Mouse (Mus musculus): ENCODE data around the gene Ugt1a7c. TPM values are rescaled to one million over a fixed set of nuclear protein-coding genes. Genes with fewer than 3 reads are reported as not detected.
"Not testable (repeated sequence)": the region's sequence is repeated elsewhere in the genome, so short reads cannot be mapped to it uniquely, and the experiment has no call there.

Ugt1a7c gene
- total RNA-seq (2014; rRNA removed) = 1.0 and 1.3 TPM in 2 replicates
- polyA plus RNA-seq (2015; fragmentation: Nextera tagmentation; extraction: Ambion mirVana) = 1.3 and 2.1 TPM in 2 replicates

GRCm38 (mm10) chr1:88094941-88095492, at the start of gene Ugt1a7c:
TSS of gene Ugt1a7c (plus strand) at chr1:88095062.
- Histone ChIP-seq H3K9me3 (ENCODE audit: low read length) (no peaks in the 10 kb centered on the region), H3K36me3 (ENCODE audit: insufficient read depth, low read length) (no peaks in the 10 kb centered on the region), H3K27ac (no peak within 1 kb of the TSS), H3K4me3 (ENCODE audit: low read length) (no peak within 1 kb of the TSS), H3K27me3 (ENCODE audit: insufficient read depth, low read length) (no peaks in the 10 kb centered on the region), H3K9ac (replicated peaks; ENCODE audit: low read length) (no peak within 1 kb of the TSS), H3K4me2 (ENCODE audit: low read depth, low read length) (no peak within 1 kb of the TSS), H3K4me1 (ENCODE audit: insufficient read depth, low read length) (no peaks in the 10 kb centered on the region)
- no peak for DNase-seq (ENCODE audit: low spot score)
- 63% methylated on average over 10 of the region's 10 CpGs for WGBS
- ATAC-seq = no peak
- no peak for TF ChIP-seq CTCF (IDR thresholded peaks at IDR 0.05; ENCODE audit: low read depth)

GRCm38 (mm10) chr1:88047408-88047807, 47.5 kb upstream of the Ugt1a7c start:
- H3K27me3 ChIP-seq (ENCODE audit: insufficient read depth, low read length); DNase-seq (ENCODE audit: low spot score); H3K4me1 ChIP-seq (ENCODE audit: insufficient read depth, low read length); H3K4me3 ChIP-seq (ENCODE audit: low read length); H3K9ac ChIP-seq (replicated peaks; ENCODE audit: low read length); ATAC-seq; H3K36me3 ChIP-seq (ENCODE audit: insufficient read depth, low read length); H3K27ac ChIP-seq; H3K9me3 ChIP-seq (ENCODE audit: low read length); H3K4me2 ChIP-seq (ENCODE audit: low read depth, low read length): not testable (repeated sequence)
- WGBS = 84% methylated on average over 2 of the region's 2 CpGs

GRCm38 (mm10) chr1:88055088-88055487, 39.8 kb upstream of the Ugt1a7c start, which contains the start of gene Ugt1a10:
TSS of gene Ugt1a10 (plus strand) at chr1:88055388.
- Histone ChIP-seq H3K27me3 (ENCODE audit: insufficient read depth, low read length) (no peaks in the 10 kb centered on the region), H3K4me1 (ENCODE audit: insufficient read depth, low read length) (no peaks in the 10 kb centered on the region), H3K27ac (no peak within 1 kb of the TSS), H3K4me2 (ENCODE audit: low read depth, low read length) (no peak within 1 kb of the TSS), H3K4me3 (ENCODE audit: low read length) (no peak within 1 kb of the TSS), H3K9ac (replicated peaks; ENCODE audit: low read length) (no peak within 1 kb of the TSS), H3K9me3 (ENCODE audit: low read length) (no peaks in the 10 kb centered on the region), H3K36me3 (ENCODE audit: insufficient read depth, low read length) (no peaks in the 10 kb centered on the region)
- TF ChIP-seq CTCF (IDR thresholded peaks at IDR 0.05; ENCODE audit: low read depth) = no peak
- ATAC-seq (no peak), DNase-seq (ENCODE audit: low spot score) (no peak)
- 70% methylated on average over 1 of the region's 1 CpGs for WGBS

- not testable (repeated sequence) for H3K27me3 ChIP-seq (ENCODE audit: insufficient read depth, low read length); DNase-seq (ENCODE audit: low spot score); ATAC-seq; H3K27ac ChIP-seq; H3K4me2 ChIP-seq (ENCODE audit: low read depth, low read length); H3K36me3 ChIP-seq (ENCODE audit: insufficient read depth, low read length); H3K9ac ChIP-seq (replicated peaks; ENCODE audit: low read length); H3K9me3 ChIP-seq (ENCODE audit: low read length); H3K4me3 ChIP-seq (ENCODE audit: low read length); H3K4me1 ChIP-seq (ENCODE audit: insufficient read depth, low read length)
- WGBS = 22% methylated on average over 1 of the region's 2 CpGs
These were observed 28.3 kb upstream of the Ugt1a7c start for GRCm38 (mm10) chr1:88066472-88067102.

GRCm38 (mm10) chr1:88070495-88070894, 24.4 kb upstream of the Ugt1a7c start, which contains the start of gene Ugt1a9:
TSS of gene Ugt1a9 (plus strand) at chr1:88070800.
- Histone ChIP-seq H3K27me3 (ENCODE audit: insufficient read depth, low read length) (no peaks in the 10 kb centered on the region), H3K9ac (replicated peaks; ENCODE audit: low read length) (no peak within 1 kb of the TSS), H3K36me3 (ENCODE audit: insufficient read depth, low read length) (no peaks in the 10 kb centered on the region), H3K9me3 (ENCODE audit: low read length) (no peaks in the 10 kb centered on the region), H3K4me3 (ENCODE audit: low read length) (no peak within 1 kb of the TSS), H3K4me2 (ENCODE audit: low read depth, low read length) (no peak within 1 kb of the TSS), H3K27ac (no peak within 1 kb of the TSS), H3K4me1 (ENCODE audit: insufficient read depth, low read length) (no peaks in the 10 kb centered on the region)
- 72% methylated on average over 2 of the region's 2 CpGs for WGBS
- ATAC-seq = no peak
- no peak for TF ChIP-seq CTCF (IDR thresholded peaks at IDR 0.05; ENCODE audit: low read depth)
- DNase-seq (ENCODE audit: low spot score) = no peak

- no peak overlapping the region for H3K27ac ChIP-seq
- DNase-seq (ENCODE audit: low spot score) (no peak), ATAC-seq (no peak)
- TF ChIP-seq CTCF (IDR thresholded peaks at IDR 0.05; ENCODE audit: low read depth) = no peak
- 86% methylated on average over 4 of the region's 4 CpGs for WGBS
- H3K4me1 ChIP-seq (ENCODE audit: insufficient read depth, low read length) = no peaks in the 10 kb centered on the region
- H3K4me2 ChIP-seq (ENCODE audit: low read depth, low read length) = no peak overlapping the region
- no peak overlapping the region for H3K9ac ChIP-seq (replicated peaks; ENCODE audit: low read length)
- H3K36me3 ChIP-seq (ENCODE audit: insufficient read depth, low read length) = no peaks in the 10 kb centered on the region
- no peak overlapping the region for H3K4me3 ChIP-seq (ENCODE audit: low read length)
- H3K27me3 ChIP-seq (ENCODE audit: insufficient read depth, low read length) = no peaks in the 10 kb centered on the region
- H3K9me3 ChIP-seq (ENCODE audit: low read length) = 0 out of 2 replicates have a peak, but pooled peaks cover 2% of the 10 kb centered on the region
These were observed 24.0 kb upstream of the Ugt1a7c start for GRCm38 (mm10) chr1:88070902-88071301.

GRCm38 (mm10) chr1:88074471-88074870, 20.4 kb upstream of the Ugt1a7c start:
- Histone ChIP-seq H3K9ac (replicated peaks; ENCODE audit: low read length) (no peak overlapping the region), H3K36me3 (ENCODE audit: insufficient read depth, low read length) (no peaks in the 10 kb centered on the region), H3K9me3 (ENCODE audit: low read length) (0 out of 2 replicates have a peak, but pooled peaks cover 2% of the 10 kb centered on the region), H3K27ac (no peak overlapping the region), H3K4me3 (ENCODE audit: low read length) (no peak overlapping the region), H3K4me1 (ENCODE audit: insufficient read depth, low read length) (no peaks in the 10 kb centered on the region), H3K27me3 (ENCODE audit: insufficient read depth, low read length) (no peaks in the 10 kb centered on the region), H3K4me2 (ENCODE audit: low read depth, low read length) (no peak overlapping the region)
- TF ChIP-seq CTCF (IDR thresholded peaks at IDR 0.05; ENCODE audit: low read depth) = no peak
- WGBS = 92% methylated on average over 2 of the region's 2 CpGs
- no peak for DNase-seq (ENCODE audit: low spot score)
- no peak for ATAC-seq
